Mouse (Mus musculus) thymus, adult 2 months (tissue): ENCODE measurements around the gene Dapk1.

Experiments
- CTCF ChIP-seq: fragments of 200-500 bp; IDR thresholded peaks from 2 replicates; pipeline ENCODE4 v1.5.1; 2012; ENCODE audit warnings: mild to moderate bottlenecking, control low read depth, low read length, moderate library complexity, borderline replicate concordance; ENCODE audit not compliant: control insufficient read depth, poor library complexity, insufficient read depth; ENCODE audit errors: extremely low read depth
- POLR2A ChIP-seq: fragments of 200-500 bp; IDR thresholded peaks from 2 replicates; pipeline ENCODE4 v1.6.1; 2012; ENCODE audit warnings: mild to moderate bottlenecking, low read length, control low read depth, moderate library complexity; ENCODE audit not compliant: control insufficient read depth, poor library complexity, insufficient read depth; ENCODE audit errors: extremely low read depth

DNA sequence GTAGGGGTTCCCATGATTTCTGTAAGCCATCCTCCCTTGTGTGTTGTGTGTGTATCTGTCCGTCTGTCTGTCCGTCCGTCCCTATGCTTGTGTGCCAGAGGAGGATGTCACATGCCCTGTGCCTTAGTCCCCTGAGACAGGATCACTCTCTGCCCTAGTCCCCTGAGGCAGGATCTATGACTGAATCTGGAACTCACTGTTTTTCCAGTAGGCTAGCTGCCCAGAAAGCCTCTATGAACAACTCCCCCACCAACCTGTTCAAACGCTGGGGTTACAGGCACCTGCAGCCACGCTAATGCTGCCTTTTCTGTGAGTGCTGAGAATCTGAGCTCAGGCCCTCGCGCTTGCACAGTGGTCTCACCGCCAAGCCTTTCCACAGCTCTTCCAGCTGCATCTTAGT, 83.1 kb downstream of the Dapk1 start:
- TF ChIP-seq POLR2A = no peak
- TF ChIP-seq CTCF = no peak
